Mouse (Mus musculus) heart, embryonic 11.5 days (tissue): ENCODE measurements around the gene Rhno1. TPM values are rescaled to one million over a fixed set of nuclear protein-coding genes. Genes with fewer than 3 reads are reported as not detected.

Experiments used
- ATAC-seq: fragments of 200-750 bp; cut with Nextera tagmentation; replicated peaks from 2 replicates; pipeline ENCODE4 v1.8.0; 2017; ENCODE audit warnings: moderate library complexity; ENCODE audit not compliant: insufficient number of reproducible peaks, low FRiP score, low TSS enrichment
- H3K27ac ChIP-seq: fragments of 300-500 bp; sonication (generic); 2 replicates; pipeline ENCODE4 v1.5.1; 2014; ENCODE audit warnings: mild to moderate bottlenecking, low read depth, low read length
- H3K27me3 ChIP-seq: fragments of 300-500 bp; sonication (generic); 2 replicates; pipeline ENCODE4 v1.6.1; 2014; ENCODE audit warnings: mild to moderate bottlenecking, low read length, mixed read lengths; ENCODE audit not compliant: control insufficient read depth, insufficient read depth
- H3K36me3 ChIP-seq: fragments of 300-500 bp; sonication (generic); 2 replicates; pipeline ENCODE4 v1.6.1; 2014; ENCODE audit warnings: mild to moderate bottlenecking, low read length, moderate library complexity, mixed read lengths; ENCODE audit not compliant: control insufficient read depth, insufficient read depth
- H3K4me1 ChIP-seq: fragments of 300-500 bp; sonication (generic); 2 replicates; pipeline ENCODE4 v1.6.1; 2014; ENCODE audit warnings: low read length; ENCODE audit not compliant: control insufficient read depth, insufficient read depth
- H3K4me2 ChIP-seq: fragments of 300-500 bp; sonication (generic); 2 replicates; pipeline ENCODE4 v1.6.1; 2014; ENCODE audit warnings: mild to moderate bottlenecking, moderate library complexity
- H3K4me3 ChIP-seq: fragments of 300-500 bp; sonication (generic); 2 replicates; pipeline ENCODE4 v1.5.1; 2014; ENCODE audit warnings: low read depth, low read length
- H3K9ac ChIP-seq: fragments of 300-500 bp; sonication (generic); 2 replicates; pipeline ENCODE4 v1.6.1; 2014; ENCODE audit warnings: mild to moderate bottlenecking, low read depth, low read length, moderate library complexity
- H3K9me3 ChIP-seq: fragments of 300-500 bp; sonication (generic); replicated peaks from 2 replicates; pipeline ENCODE4 v1.6.1; 2016; ENCODE audit warnings: low read length; ENCODE audit not compliant: control insufficient read depth
- WGBS: fragments of 180-500 bp; shearing (Covaris S2); extraction: QIAGEN DNeasy Blood & Tissue Kit; methylation state at CpG from one replicate; pipeline ENCODE4 v1.1.7; 2014; ENCODE audit not compliant: insufficient replicate concordance; 5-methylcytosine and 5-hydroxymethylcytosine counted together
- polyA plus RNA-seq: library from polyadenylated mRNA; unstranded; fragments of >200 nt; fragmentation: Nextera tagmentation; extraction: Ambion mirVana; gene quantifications from 2 replicates; pipeline ENCODE4 v1.2.1, GENCODE M21; 2014

The Rhno1 gene
- polyA plus RNA-seq, 1 experiment from 2014 or later: 105 TPM

DNA sequence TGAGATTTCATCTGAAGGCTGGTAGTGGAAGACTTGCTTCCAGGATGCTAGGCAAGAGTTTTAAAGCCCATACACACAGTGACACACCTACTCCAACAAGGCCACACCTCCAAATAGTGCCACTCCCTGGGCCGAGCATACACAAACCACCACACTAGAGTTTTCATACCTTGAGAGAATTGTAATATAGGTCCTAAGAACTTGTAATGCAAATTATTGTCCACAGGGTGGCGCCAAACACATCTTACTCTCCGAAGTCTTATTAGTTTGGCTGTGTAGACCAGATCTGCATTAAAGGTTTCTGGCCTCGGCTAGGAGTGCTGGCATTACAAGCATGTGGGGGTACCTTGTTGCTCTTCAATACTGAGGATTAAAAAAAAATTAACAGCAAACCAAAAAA lies 44.4 kb downstream of the Rhno1 start:
- no peak for ATAC-seq
- H3K4me3 ChIP-seq: no peak overlapping the region
- no peaks in the 10 kb centered on the region for H3K4me1 ChIP-seq
- no peaks in the 10 kb centered on the region for H3K9me3 ChIP-seq
- no peak overlapping the region for H3K9ac ChIP-seq
- peaks cover 16% of the 10 kb centered on the region for H3K36me3 ChIP-seq
- WGBS: 15% methylated on average over 4 of the region's 4 CpGs
- no peak overlapping the region for H3K4me2 ChIP-seq
- no peaks in the 10 kb centered on the region for H3K27me3 ChIP-seq
- H3K27ac ChIP-seq: no peak overlapping the region

- Histone ChIP-seq H3K4me3 (no peak overlapping the region), H3K9ac (no peak overlapping the region), H3K4me1 (no peaks in the 10 kb centered on the region), H3K4me2 (no peak overlapping the region), H3K9me3 (no peaks in the 10 kb centered on the region), H3K27ac (no peak overlapping the region), H3K36me3 (no peaks in the 10 kb centered on the region), H3K27me3 (no peaks in the 10 kb centered on the region)
- ATAC-seq: no peak
- WGBS: 69% methylated on average over 8 of the region's 8 CpGs
Observed at GRCm38 (mm10) chr6:128315597-128315996, 47.1 kb downstream of the Rhno1 start.

DNA sequence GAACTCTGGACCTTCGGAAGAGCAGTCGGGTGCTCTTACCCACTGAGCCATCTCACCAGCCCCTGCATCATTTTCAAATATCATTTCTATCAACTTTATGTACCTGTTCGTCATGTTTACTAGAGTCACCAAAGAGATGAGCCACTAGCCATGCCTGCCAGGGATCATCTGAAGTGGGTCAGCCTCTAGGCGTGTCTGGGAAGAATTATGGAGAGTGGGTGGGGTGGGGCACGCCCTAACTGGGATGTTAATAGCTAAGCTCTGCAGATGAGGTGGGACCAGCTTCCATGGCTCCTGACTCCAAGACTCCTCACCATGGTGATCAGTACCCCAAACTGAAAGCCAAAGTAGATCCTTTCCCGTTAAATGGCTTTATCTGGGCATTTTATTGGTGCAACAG lies 47.9 kb downstream of the Rhno1 start:
- H3K9ac ChIP-seq: no peak overlapping the region
- no peak overlapping the region for H3K4me3 ChIP-seq
- H3K4me1 ChIP-seq: no peaks in the 10 kb centered on the region
- no peak for ATAC-seq
- whole genome bisulfite sequencing: 81% methylated on average over 6 of the region's 6 CpGs
- H3K27ac ChIP-seq: no peak overlapping the region
- no peaks in the 10 kb centered on the region for H3K27me3 ChIP-seq
- H3K36me3 ChIP-seq: no peaks in the 10 kb centered on the region
- no peak overlapping the region for H3K4me2 ChIP-seq
- no peaks in the 10 kb centered on the region for H3K9me3 ChIP-seq

- H3K4me1 ChIP-seq: no peaks in the 10 kb centered on the region
- 35% methylated on average over 4 of the region's 4 CpGs for WGBS
- ATAC-seq: no peak; the same call in 1 of the 2 replicates
Observed at GRCm38 (mm10) chr6:128308311-128308710, 54.4 kb downstream of the Rhno1 start.

More at GRCm38 (mm10) chr6:128308311-128308710, 54.4 kb downstream of the Rhno1 start:
- H3K4me3 ChIP-seq: no peak overlapping the region
- no peak overlapping the region for H3K4me2 ChIP-seq
- no peak overlapping the region for H3K9ac ChIP-seq
- H3K27me3 ChIP-seq: no peaks in the 10 kb centered on the region
- no peaks in the 10 kb centered on the region for H3K36me3 ChIP-seq
- no peak overlapping the region for H3K27ac ChIP-seq
- H3K9me3 ChIP-seq: no peaks in the 10 kb centered on the region

Other genes with a start within 250 kb of the Rhno1 start
- gene Tspan9, start 219.3 kb downstream of the Rhno1 start, polyA plus RNA-seq: 130 and 148 TPM in 2 replicates
- 2.3 and 4.1 TPM in 2 replicates for gene Tead4, start 62.1 kb downstream of the Rhno1 start, polyA plus RNA-seq
- gene Tulp3, start 7.1 kb downstream of the Rhno1 start, polyA plus RNA-seq: 10.5 and 14.9 TPM in 2 replicates
- gene Foxm1, start 56 bp upstream of the Rhno1 start, polyA plus RNA-seq: 23.1 and 26.1 TPM in 2 replicates
- gene Tex52, start 12.5 kb upstream of the Rhno1 start, polyA plus RNA-seq: 0.21 and 0.42 TPM in 2 replicates
- not detected in 2 replicates for gene Gm44596, start 12.6 kb upstream of the Rhno1 start, polyA plus RNA-seq
- 1.9 TPM in 2 replicates for gene Nrip2, start 36.4 kb upstream of the Rhno1 start, polyA plus RNA-seq
- gene Itfg2, start 62.0 kb upstream of the Rhno1 start, polyA plus RNA-seq: 25.8 and 26.3 TPM in 2 replicates
- gene Fkbp4, start 75.8 kb upstream of the Rhno1 start, polyA plus RNA-seq: 270 and 303 TPM in 2 replicates
- 0.24 and 1.1 TPM in 2 replicates for gene Pzp, start 163.8 kb upstream of the Rhno1 start, polyA plus RNA-seq
- 0.32 TPM in 1 of 2 replicates, not detected in the other for gene A2ml1, start 218.7 kb upstream of the Rhno1 start, polyA plus RNA-seq